Mouse (Mus musculus) lung, adult 2 months (tissue): ENCODE measurements at regions not wholly inside any gene's neighbourhood (a gene's known extent, or its start where the extent isn't known, plus 50 kb on each side); places are given as distances from the start of the nearest gene placed in this dataset.

Experiments
- CTCF ChIP-seq: fragments of 200-500 bp; IDR thresholded peaks from 2 replicates; pipeline ENCODE4 v1.5.1; 2011; ENCODE audit warnings: mild to moderate bottlenecking, low read length, control low read depth; ENCODE audit not compliant: insufficient read depth
- POLR2A ChIP-seq: fragments of 200-500 bp; IDR thresholded peaks from 2 replicates; pipeline ENCODE4 v1.6.1; 2011; ENCODE audit warnings: low read depth, mild to moderate bottlenecking, control low read depth, low read length, borderline replicate concordance; ENCODE audit errors: extremely low read depth

- TF ChIP-seq POLR2A = no peak
- no peak for TF ChIP-seq CTCF
These were observed 62.7 kb downstream of the Smim20 start for GRCm38 (mm10) chr5:53329591-53329990.
